In genomic region chr13:38170707-38171144, GRCm38 (mm10) we compare ENCODE assay signal across 11 mouse cellular contexts. TPM values are rescaled to one million over a fixed set of nuclear protein-coding genes. Genes with fewer than 3 reads are reported as not detected.
DNase-seq lines count a peak whose midpoint lies in the region; ATAC-seq and TF ChIP-seq lines count a peak whose summit lies in the region.
"Had no signal": no experiment of that assay in that cellular context is flagged by ENCODE, and none has a peak within 500 bp of the region (broad histone marks: within the 10 kb centered on the region; RNA-seq: fewer than 3 reads in every experiment).

No protein-coding gene starts in this region.

- peaks cover 72% of the 10 kb centered on the region for H3K36me3 ChIP-seq in heart, postnatal 0 days (replicated peaks; ENCODE audit: control insufficient read depth, insufficient read depth, low read length)
- H3K36me3 ChIP-seq: embryonic facial prominence, embryonic 15.5 days; liver, embryonic 13.5 days had no signal

- H3K27ac ChIP-seq in heart, postnatal 0 days (ENCODE audit: low read depth) = peak overlapping the region; percentile 97
- H3K27ac ChIP-seq: embryonic facial prominence, embryonic 15.5 days; liver, embryonic 13.5 days had no signal

- peaks cover 18% of the 10 kb centered on the region for H3K4me1 ChIP-seq in heart, postnatal 0 days (ENCODE audit: control insufficient read depth, insufficient read depth)
- H3K4me1 ChIP-seq: embryonic facial prominence, embryonic 15.5 days had no signal

- H3K27me3 ChIP-seq in heart, postnatal 0 days (ENCODE audit: control insufficient read depth, insufficient read depth, low read length) = no peaks in the 10 kb centered on the region
- H3K27me3 ChIP-seq: embryonic facial prominence, embryonic 15.5 days; liver, embryonic 13.5 days had no signal

- TF ChIP-seq EP300 in heart, postnatal 0 days (IDR thresholded peaks at IDR 0.05; ENCODE audit: low read depth) = peak; percentile 88; the same call in 1 of the 2 replicates

- peak; percentile 97 for ATAC-seq in heart, postnatal 0 days (ENCODE audit: insufficient read depth, low read depth)
- ATAC-seq: CD4-positive, CD25-positive, alpha-beta regulatory T cell, adult 4 months had no signal

- DNase-seq in ovary, postnatal 14 days (ENCODE audit: low spot score) = peak; percentile 9
- DNase-seq in ovary, adult 18-20 months (ENCODE audit: low spot score) = no peak
- peak; percentile 86 for DNase-seq in heart, postnatal 0 days (ENCODE audit: low spot score)
- peak; percentile 54 to 68 for DNase-seq in kidney, postnatal 36 days
- peak; percentile 51 for DNase-seq in testis, postnatal 14 days (ENCODE audit: low spot score)
- DNase-seq in thymus, postnatal 14 days = no peak
- no peak for DNase-seq in cerebellum, adult 18-20 months
- DNase-seq in right cerebral cortex, postnatal 14 days = no peak
- DNase-seq: liver, embryonic 13.5 days had no signal

- no peak overlapping the region for H3K9ac ChIP-seq in heart, postnatal 0 days (replicated peaks; ENCODE audit: low read depth, low read length)
- H3K9ac ChIP-seq: embryonic facial prominence, embryonic 15.5 days; liver, embryonic 13.5 days had no signal

- 0% methylated on average over 4 of the region's 4 CpGs for WGBS in heart, postnatal 0 days

- 0 out of 2 replicates have a peak overlapping the region, but pooled peaks have one; percentile 11 for H3K4me3 ChIP-seq in heart, postnatal 0 days (ENCODE audit: low read depth, low read length)
- H3K4me3 ChIP-seq: embryonic facial prominence, embryonic 15.5 days; liver, embryonic 13.5 days had no signal

- 0 out of 2 replicates have a peak, but pooled peaks have one; percentile 4 for TF ChIP-seq CTCF in heart, postnatal 0 days (IDR thresholded peaks at IDR 0.05; ENCODE audit: low read depth)

- peak overlapping the region; percentile 48 for H3K4me2 ChIP-seq in heart, postnatal 0 days (ENCODE audit: low read depth, low read length)
- H3K4me2 ChIP-seq: embryonic facial prominence, embryonic 15.5 days; liver, embryonic 13.5 days had no signal

- H3K9me3 ChIP-seq in heart, postnatal 0 days (replicated peaks; ENCODE audit: control insufficient read depth, low read length) = no peaks in the 10 kb centered on the region
- H3K9me3 ChIP-seq: embryonic facial prominence, embryonic 15.5 days; liver, embryonic 13.5 days had no signal

RNA-seq across cellular contexts. Expression of gene Dsp, which starts 19.6 kb away (rescaled TPM):
- total RNA-seq in heart, postnatal 0 days (2014; rRNA removed; ENCODE audit: low replicate concordance) = 160 and 181 TPM in 2 replicates
- 36.7 and 46.0 TPM in 2 replicates for polyA plus RNA-seq in heart, postnatal 0 days (2015; fragmentation: Nextera tagmentation; extraction: Ambion mirVana)

RNA-seq across cellular contexts. Expression of gene Snrnp48, which starts 34.0 kb away (rescaled TPM):
- total RNA-seq in heart, postnatal 0 days (2014; rRNA removed; ENCODE audit: low replicate concordance) = 8.3 and 8.9 TPM in 2 replicates
- polyA plus RNA-seq in heart, postnatal 0 days (2015; fragmentation: Nextera tagmentation; extraction: Ambion mirVana) = 15.0 and 18.9 TPM in 2 replicates

Comparison
In these comparisons a context has a peak if more than half of its experiments do, and no peak if none do; other contexts are left out.
1. DNase-seq: peak in ovary, postnatal 14 days (single experiment), heart, postnatal 0 days (single experiment), kidney, postnatal 36 days (2 of 2) and testis, postnatal 14 days (single experiment); none in ovary, adult 18-20 months (single experiment), thymus, postnatal 14 days (single experiment), cerebellum, adult 18-20 months (0 of 2) and right cerebral cortex, postnatal 14 days (single experiment).